Mouse (Mus musculus) embryonic facial prominence, embryonic 15.5 days (tissue): ENCODE results near the gene Taf12. TPM values are rescaled to one million over a fixed set of nuclear protein-coding genes. Genes with fewer than 3 reads are reported as not detected.

Source experiments
- ATAC-seq: fragments of 200-750 bp; cut with Nextera tagmentation; 2 replicates; pipeline ENCODE4 v1.8.0; 2017; ENCODE audit warnings: low read depth, moderate TSS enrichment; ENCODE audit not compliant: insufficient number of reproducible peaks, low FRiP score, low TSS enrichment
- H3K27ac ChIP-seq: fragments of 300-500 bp; sonication (generic); replicated peaks from 2 replicates; pipeline ENCODE4 v1.5.1; 2015; ENCODE audit warnings: mild to moderate bottlenecking, inconsistent platforms
- H3K27me3 ChIP-seq: fragments of 300-500 bp; sonication (generic); 2 replicates; pipeline ENCODE4 v1.6.1; 2015; ENCODE audit warnings: inconsistent platforms
- H3K36me3 ChIP-seq: fragments of 300-500 bp; sonication (generic); 2 replicates; pipeline ENCODE4 v1.6.1; 2015; ENCODE audit warnings: mild to moderate bottlenecking, inconsistent platforms
- H3K4me1 ChIP-seq: fragments of 300-500 bp; sonication (generic); 2 replicates; pipeline ENCODE4 v1.6.1; 2015; ENCODE audit warnings: inconsistent platforms
- H3K4me2 ChIP-seq: fragments of 300-500 bp; sonication (generic); replicated peaks from 2 replicates; pipeline ENCODE4 v1.6.1; 2015; ENCODE audit warnings: mild to moderate bottlenecking, inconsistent platforms
- H3K4me3 ChIP-seq: fragments of 300-500 bp; sonication (generic); replicated peaks from 2 replicates; pipeline ENCODE4 v1.5.1; 2015; ENCODE audit warnings: mild to moderate bottlenecking, inconsistent platforms
- H3K9ac ChIP-seq: fragments of 300-500 bp; sonication (generic); 2 replicates; pipeline ENCODE4 v1.6.1; 2015; ENCODE audit warnings: inconsistent platforms
- H3K9me3 ChIP-seq: fragments of 300-500 bp; sonication (generic); replicated peaks from 2 replicates; pipeline ENCODE4 v1.6.1; 2016; ENCODE audit warnings: inconsistent platforms
- WGBS: fragments of 180-500 bp; shearing (Covaris S2); methylation state at CpG from one replicate; pipeline ENCODE4 v1.1.7; 2015; 5-methylcytosine and 5-hydroxymethylcytosine counted together
- polyA plus RNA-seq: library from polyadenylated mRNA; unstranded; fragments of >200 nt; fragmentation: Nextera tagmentation; extraction: Ambion mirVana; gene quantifications from 2 replicates; pipeline ENCODE4 v1.2.1, GENCODE M21; 2015

Taf12 gene
- 44.4 and 48.8 TPM in 2 replicates for polyA plus RNA-seq

DNA sequence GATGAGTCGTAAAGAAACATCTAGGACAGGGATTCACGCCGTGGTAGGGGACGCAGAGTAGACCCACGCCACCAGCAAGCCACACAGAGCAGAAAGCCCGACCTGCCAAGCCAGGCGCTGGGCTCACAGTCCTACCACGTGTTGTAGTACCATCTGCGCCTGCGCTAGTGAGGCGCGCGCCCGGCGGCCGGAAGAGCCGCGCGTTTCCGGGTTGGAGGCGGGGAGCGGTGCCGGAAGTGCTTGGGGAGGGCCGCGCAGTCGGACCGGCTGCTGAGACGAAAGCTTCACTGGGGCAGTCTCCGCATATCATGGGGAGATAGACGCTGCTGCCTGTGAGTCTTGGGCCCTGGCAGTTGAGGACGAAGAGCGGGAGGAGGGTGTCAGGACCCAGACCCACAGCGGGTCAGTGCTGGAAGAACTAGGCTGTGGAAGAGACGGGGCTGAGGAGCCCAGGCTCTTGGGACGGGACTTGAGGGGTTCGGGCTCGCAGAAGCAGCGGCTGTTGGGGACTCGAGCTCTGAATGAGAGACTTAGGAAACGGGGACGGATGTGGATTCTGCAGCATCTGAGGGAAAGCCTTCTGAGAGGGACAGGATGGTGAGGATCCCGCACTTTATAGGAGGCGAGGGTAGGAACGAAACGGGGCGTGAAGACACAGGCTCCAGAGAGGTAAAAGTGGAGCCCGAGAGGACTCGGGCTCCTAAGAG lies at the start of gene Taf12:
TSS of gene Taf12 (plus strand) at position 220 of the 707 bp plus-strand sequence.
- Histone ChIP-seq H3K4me2 (peak within 1 kb of the TSS; percentile 85), H3K27ac (peak within 1 kb of the TSS; percentile 93), H3K27me3 (no peaks in the 10 kb centered on the region), H3K4me1 (peaks cover 18% of the 10 kb centered on the region), H3K9ac (peak within 1 kb of the TSS; percentile 73), H3K36me3 (no peaks in the 10 kb centered on the region), H3K4me3 (peak within 1 kb of the TSS; percentile 64), H3K9me3 (no peaks in the 10 kb centered on the region)
- peak; percentile 90 for ATAC-seq
- under 1% methylated on average over 48 of the region's 48 CpGs for WGBS

GRCm38 (mm10) chr4:132230422-132230821 lies 43.8 kb upstream of the Taf12 start:
- Histone ChIP-seq H3K4me3 (no peak overlapping the region), H3K27ac (no peak overlapping the region), H3K4me2 (no peak overlapping the region), H3K9me3 (no peaks in the 10 kb centered on the region), H3K4me1 (no peaks in the 10 kb centered on the region), H3K27me3 (no peaks in the 10 kb centered on the region), H3K36me3 (peaks cover 90% of the 10 kb centered on the region), H3K9ac (no peak overlapping the region)
- no peak for ATAC-seq
- 93% methylated on average over 5 of the region's 5 CpGs for WGBS

- peaks cover 92% of the 10 kb centered on the region for H3K36me3 ChIP-seq
- no peak overlapping the region for H3K4me2 ChIP-seq
- no peak for ATAC-seq
- no peaks in the 10 kb centered on the region for H3K4me1 ChIP-seq
- H3K27ac ChIP-seq: no peak overlapping the region
- H3K9me3 ChIP-seq: no peaks in the 10 kb centered on the region
- H3K9ac ChIP-seq: no peak overlapping the region
- H3K27me3 ChIP-seq: no peaks in the 10 kb centered on the region
- WGBS: 89% methylated on average over 8 of the region's 8 CpGs
- no peak overlapping the region for H3K4me3 ChIP-seq
Measured at GRCm38 (mm10) chr4:132234710-132235109, 39.5 kb upstream of the Taf12 start.

DNA sequence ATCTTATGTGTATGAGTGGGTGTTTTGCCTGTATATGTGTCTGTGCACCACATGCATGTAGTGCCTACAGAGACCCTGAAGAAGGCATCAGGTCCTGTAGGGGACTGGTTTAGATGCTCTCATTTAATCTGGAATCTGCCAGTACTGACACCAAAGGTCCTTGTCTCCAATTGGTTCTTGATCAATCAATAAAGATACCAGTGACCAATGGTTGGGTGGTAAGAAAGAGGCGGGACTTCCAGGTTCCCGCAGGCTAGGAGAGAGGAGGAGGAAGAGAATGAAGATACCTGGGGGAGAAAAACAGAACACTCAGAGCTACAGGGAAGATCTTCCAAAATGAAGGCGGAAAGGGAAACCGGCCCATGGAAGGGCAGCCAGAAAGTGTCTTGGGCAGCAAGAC lies 35.8 kb upstream of the Taf12 start:
- Histone ChIP-seq H3K9ac (no peak overlapping the region), H3K27me3 (no peaks in the 10 kb centered on the region), H3K9me3 (no peaks in the 10 kb centered on the region), H3K4me3 (no peak overlapping the region), H3K4me2 (no peak overlapping the region), H3K36me3 (peaks cover 90% of the 10 kb centered on the region), H3K4me1 (no peaks in the 10 kb centered on the region), H3K27ac (no peak overlapping the region)
- WGBS: 89% methylated on average over 4 of the region's 4 CpGs
- no peak for ATAC-seq

- H3K9ac ChIP-seq: no peak overlapping the region
- no peak overlapping the region for H3K4me3 ChIP-seq
- no peak for ATAC-seq
- no peaks in the 10 kb centered on the region for H3K4me1 ChIP-seq
- H3K36me3 ChIP-seq: peaks cover 76% of the 10 kb centered on the region
- WGBS: 88% methylated on average over 3 of the region's 3 CpGs
- no peak overlapping the region for H3K4me2 ChIP-seq
- no peaks in the 10 kb centered on the region for H3K27me3 ChIP-seq
- H3K27ac ChIP-seq: no peak overlapping the region
- H3K9me3 ChIP-seq: no peaks in the 10 kb centered on the region
Measured at GRCm38 (mm10) chr4:132240367-132240766, 33.8 kb upstream of the Taf12 start.

DNA sequence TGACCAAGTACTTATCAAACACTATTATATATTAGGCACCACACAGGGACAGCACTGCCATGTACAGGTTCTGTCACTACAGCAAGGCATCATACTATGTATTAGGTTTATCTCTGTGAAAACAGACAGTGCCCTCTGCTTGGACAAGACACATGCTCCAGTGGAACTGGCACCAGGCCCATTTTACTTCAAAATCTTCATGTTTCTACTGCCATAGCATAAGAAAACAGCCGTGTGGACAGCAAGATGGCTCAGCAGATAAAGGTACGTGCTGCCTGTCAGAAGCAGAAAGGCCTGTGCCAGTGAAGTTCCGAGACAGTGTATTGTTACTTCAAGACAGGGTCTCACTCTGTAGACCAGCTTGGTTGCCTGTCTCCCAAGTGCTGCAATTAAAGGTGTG lies 33.0 kb upstream of the Taf12 start:
- Histone ChIP-seq H3K27ac (no peak overlapping the region), H3K4me2 (no peak overlapping the region), H3K27me3 (no peaks in the 10 kb centered on the region), H3K4me3 (no peak overlapping the region), H3K36me3 (peaks cover 74% of the 10 kb centered on the region), H3K4me1 (no peaks in the 10 kb centered on the region), H3K9ac (no peak overlapping the region), H3K9me3 (no peaks in the 10 kb centered on the region)
- ATAC-seq: no peak
- 91% methylated on average over 3 of the region's 3 CpGs for WGBS

GRCm38 (mm10) chr4:132245643-132246042 lies 28.5 kb upstream of the Taf12 start:
- WGBS: 96% methylated on average over 3 of the region's 3 CpGs
- no peak overlapping the region for H3K4me3 ChIP-seq
- H3K4me2 ChIP-seq: no peak overlapping the region
- peaks cover 66% of the 10 kb centered on the region for H3K36me3 ChIP-seq
- no peaks in the 10 kb centered on the region for H3K4me1 ChIP-seq
- no peak overlapping the region for H3K9ac ChIP-seq
- no peak overlapping the region for H3K27ac ChIP-seq
- no peak for ATAC-seq
- no peaks in the 10 kb centered on the region for H3K9me3 ChIP-seq
- no peaks in the 10 kb centered on the region for H3K27me3 ChIP-seq

DNA sequence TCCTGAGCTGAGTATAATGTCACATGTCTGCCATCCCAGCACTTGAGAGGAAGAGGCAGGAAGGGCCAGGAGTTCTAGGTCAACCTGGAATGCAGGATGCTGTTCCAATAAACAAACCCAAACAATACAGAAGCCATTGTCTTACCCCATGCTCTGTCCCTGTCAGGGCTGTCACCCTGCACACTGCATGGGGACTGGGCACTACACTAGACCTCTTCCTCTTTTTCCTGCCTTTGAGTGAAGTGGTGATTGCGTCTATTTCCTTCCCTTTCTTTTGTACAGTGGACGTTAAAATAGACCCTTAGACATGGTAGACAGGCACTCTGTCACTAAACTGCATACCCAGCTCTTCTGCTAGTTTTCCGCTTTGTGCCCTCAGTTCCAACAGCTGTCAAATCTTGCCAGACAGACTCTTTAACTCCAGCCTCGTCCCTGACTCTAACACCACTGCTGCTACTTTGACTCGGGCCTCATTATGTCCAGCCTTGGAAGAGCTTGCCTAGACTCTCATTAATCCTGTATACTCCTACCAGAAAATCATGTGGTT lies 26.7 kb upstream of the Taf12 start:
- H3K9me3 ChIP-seq: no peaks in the 10 kb centered on the region

GRCm38 (mm10) chr4:132251596-132251995 lies 22.6 kb upstream of the Taf12 start:
- no peaks in the 10 kb centered on the region for H3K9me3 ChIP-seq
- WGBS: 89% methylated on average over 9 of the region's 9 CpGs
- H3K36me3 ChIP-seq: peaks cover 39% of the 10 kb centered on the region
- no peak overlapping the region for H3K4me2 ChIP-seq
- H3K27ac ChIP-seq: no peak overlapping the region
- H3K9ac ChIP-seq: no peak overlapping the region
- H3K4me3 ChIP-seq: no peak overlapping the region
- ATAC-seq: no peak
- H3K4me1 ChIP-seq: no peaks in the 10 kb centered on the region
- no peaks in the 10 kb centered on the region for H3K27me3 ChIP-seq

More for the DNA sequence above, 26.7 kb upstream of the Taf12 start:
- Histone ChIP-seq H3K9ac (no peak overlapping the region), H3K4me3 (no peak overlapping the region), H3K4me1 (no peaks in the 10 kb centered on the region), H3K27ac (0 out of 2 replicates have a peak overlapping the region, but pooled peaks have one; percentile 22), H3K36me3 (peaks cover 61% of the 10 kb centered on the region), H3K4me2 (no peak overlapping the region), H3K27me3 (no peaks in the 10 kb centered on the region)
- 85% methylated on average over 5 of the region's 5 CpGs for WGBS
- no peak for ATAC-seq

DNA sequence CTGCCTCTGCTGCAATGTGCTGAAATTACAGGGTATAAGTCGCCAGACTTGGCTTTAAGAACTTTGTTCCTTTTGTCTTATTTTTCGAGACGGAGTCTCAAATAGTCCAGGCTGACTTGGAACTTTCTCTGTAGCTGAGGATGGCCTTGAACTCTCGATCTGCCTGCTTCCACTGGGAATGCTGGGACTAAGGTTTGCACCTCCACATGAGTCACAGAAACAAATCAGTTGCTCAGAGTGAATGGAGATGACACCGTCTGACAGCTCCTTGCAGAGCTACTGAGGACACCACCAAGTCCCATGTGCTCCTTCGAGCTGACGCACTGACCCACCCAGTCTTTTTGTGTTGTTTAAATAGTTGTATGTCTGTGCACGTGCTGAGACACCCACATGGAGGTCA lies 21.0 kb upstream of the Taf12 start:
- no peaks in the 10 kb centered on the region for H3K4me1 ChIP-seq
- no peak overlapping the region for H3K4me2 ChIP-seq
- WGBS: 86% methylated on average over 8 of the region's 8 CpGs
- H3K4me3 ChIP-seq: no peak overlapping the region
- peaks cover 29% of the 10 kb centered on the region for H3K36me3 ChIP-seq
- H3K27me3 ChIP-seq: no peaks in the 10 kb centered on the region
- no peak for ATAC-seq
- H3K9me3 ChIP-seq: no peaks in the 10 kb centered on the region
- no peak overlapping the region for H3K27ac ChIP-seq
- H3K9ac ChIP-seq: no peak overlapping the region

DNA sequence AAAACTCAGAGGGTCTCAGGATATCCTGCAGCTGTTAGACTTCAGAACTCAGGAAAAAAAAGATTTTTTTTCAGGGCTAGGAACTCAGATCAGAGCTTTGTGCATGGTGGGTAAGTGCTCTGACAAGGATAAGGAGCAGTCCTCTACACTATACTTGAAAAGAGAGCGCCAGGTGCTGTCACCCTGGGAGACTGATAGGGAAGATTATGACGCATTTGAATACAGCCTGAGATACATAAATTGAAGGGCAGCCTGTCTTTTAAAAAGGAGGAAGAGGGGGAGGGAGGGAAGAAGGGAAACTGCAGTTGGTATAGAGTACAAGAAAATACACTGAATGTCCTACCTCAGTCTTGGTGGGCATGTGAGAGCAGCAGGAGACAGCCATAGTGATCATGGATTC lies 20.6 kb upstream of the Taf12 start:
- no peak overlapping the region for H3K9ac ChIP-seq
- no peaks in the 10 kb centered on the region for H3K27me3 ChIP-seq
- 78% methylated on average over 2 of the region's 2 CpGs for WGBS
- no peak overlapping the region for H3K4me3 ChIP-seq
- H3K36me3 ChIP-seq: peaks cover 24% of the 10 kb centered on the region
- no peak overlapping the region for H3K4me2 ChIP-seq
- 0 out of 2 replicates have a peak, but pooled peaks cover 4% of the 10 kb centered on the region for H3K4me1 ChIP-seq
- ATAC-seq: no peak
- no peaks in the 10 kb centered on the region for H3K9me3 ChIP-seq
- H3K27ac ChIP-seq: no peak overlapping the region

GRCm38 (mm10) chr4:132254986-132255385 lies 19.2 kb upstream of the Taf12 start:
- ATAC-seq: no peak

More at GRCm38 (mm10) chr4:132254986-132255385, 19.2 kb upstream of the Taf12 start:
- Histone ChIP-seq H3K4me2 (no peak overlapping the region), H3K9me3 (no peaks in the 10 kb centered on the region), H3K9ac (no peak overlapping the region), H3K4me1 (peaks cover 17% of the 10 kb centered on the region), H3K27ac (no peak overlapping the region), H3K36me3 (peaks cover 17% of the 10 kb centered on the region), H3K4me3 (no peak overlapping the region), H3K27me3 (no peaks in the 10 kb centered on the region)
- 69% methylated on average over 3 of the region's 3 CpGs for WGBS
